Mouse (Mus musculus) heart, postnatal 14 days (tissue): Measurements from ENCODE around the gene Morn1. TPM values are rescaled to one million over a fixed set of nuclear protein-coding genes. Genes with fewer than 3 reads are reported as not detected.

Experiments
- DNase-seq, 2 experiments: peaks; one replicate each; pipeline ENCODE4 v3.0.0; 2021 to 2022
- intact Hi-C: fragments of 180-260 bp; cut with DNase I; formaldehyde crosslinking; loops from one replicate; pipeline ENCODE4 v1.15.1; 2025
- total RNA-seq, 2 experiments: library from RNA; stranded (reverse); gene quantifications; 2 replicates each; pipeline ENCODE4 v1.2.3; 2021

Gene Morn1
- total RNA-seq, 2 experiments from 2014 or later = 1.4 to 3.8 TPM

GRCm38 (mm10) chr4:155113766-155114410, 27.5 kb downstream of the Morn1 start:
- no peak for DNase-seq
- intact Hi-C loops = no loop called here

GRCm38 (mm10) chr4:155116607-155117006, 30.2 kb downstream of the Morn1 start:
- intact Hi-C loops = no loop called here
- no peak for DNase-seq

DNA sequence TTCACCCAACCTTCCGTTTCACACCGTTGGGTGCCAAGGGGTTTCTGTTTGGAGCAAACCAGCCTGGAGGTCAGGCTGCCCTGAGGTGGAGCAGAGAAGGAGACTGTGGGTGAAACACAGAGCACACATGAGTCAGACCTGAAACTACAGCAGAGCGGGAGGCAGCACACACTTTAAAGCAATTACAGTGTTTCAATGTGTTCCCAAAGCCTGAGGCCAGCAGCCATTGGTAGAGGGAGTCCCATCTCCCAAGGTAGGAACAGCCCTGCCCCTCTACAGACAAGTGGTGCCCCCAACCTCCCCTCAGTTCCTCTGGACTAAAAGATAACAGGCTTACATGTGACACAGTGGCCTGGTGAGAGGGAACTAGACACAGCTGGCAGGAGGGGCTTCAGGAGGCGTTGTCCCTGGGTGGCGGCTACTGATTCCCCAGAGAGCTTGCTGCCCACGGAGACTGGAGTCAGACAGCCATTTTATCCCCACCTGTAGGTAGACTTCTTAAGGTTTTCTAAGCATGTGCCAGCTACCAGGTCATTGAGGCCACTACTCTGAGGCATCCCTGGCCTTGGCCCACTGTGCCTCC, 31.1 kb downstream of the Morn1 start:
- intact Hi-C loops = no loop called here
- DNase-seq = no peak

DNA sequence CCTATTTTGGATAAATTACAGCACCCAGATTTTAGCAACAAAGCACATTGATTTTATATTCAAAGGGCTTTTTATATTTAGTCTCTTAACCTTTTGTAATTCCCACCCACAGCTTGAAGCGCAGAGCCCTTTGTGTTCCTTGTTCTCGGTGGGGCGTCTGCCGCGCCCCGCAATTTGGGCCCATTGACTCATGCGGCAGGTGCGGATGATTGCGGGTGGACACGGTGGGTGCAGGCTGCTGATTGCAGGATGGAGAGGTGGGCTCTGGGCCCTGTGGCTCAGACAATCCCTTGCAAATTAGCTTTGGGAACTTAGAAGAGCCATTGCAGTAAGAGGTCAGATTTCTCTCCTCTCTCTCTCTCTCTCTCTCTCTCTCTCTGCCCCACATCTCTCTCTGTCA, 31.9 kb downstream of the Morn1 start:
- intact Hi-C loops = no loop called here
- DNase-seq = no peak

- no peak for DNase-seq
- intact Hi-C loops = no loop called here
Measured at GRCm38 (mm10) chr4:155120038-155120437, 33.7 kb downstream of the Morn1 start.

DNA sequence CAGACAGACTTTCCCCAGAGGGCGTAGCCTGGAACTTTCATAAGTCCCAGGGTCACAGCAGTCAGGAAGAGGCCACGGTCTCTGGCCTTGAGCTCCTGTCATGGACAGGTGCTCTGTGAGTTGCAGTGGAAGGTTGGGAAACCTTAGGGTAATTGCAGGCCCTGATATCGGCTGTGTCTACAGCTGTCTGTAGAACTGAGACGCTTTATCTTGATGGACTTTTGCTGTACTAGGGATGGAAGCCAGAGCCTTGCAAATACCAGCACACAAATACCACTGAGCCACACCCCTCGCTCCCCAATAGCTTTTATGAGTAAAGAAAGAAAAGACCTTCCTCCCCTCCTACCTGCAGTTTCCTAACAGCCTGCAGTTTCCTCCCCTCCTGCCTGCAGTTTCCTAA, 34.2 kb downstream of the Morn1 start:
- intact Hi-C loops = no loop called here

DNA sequence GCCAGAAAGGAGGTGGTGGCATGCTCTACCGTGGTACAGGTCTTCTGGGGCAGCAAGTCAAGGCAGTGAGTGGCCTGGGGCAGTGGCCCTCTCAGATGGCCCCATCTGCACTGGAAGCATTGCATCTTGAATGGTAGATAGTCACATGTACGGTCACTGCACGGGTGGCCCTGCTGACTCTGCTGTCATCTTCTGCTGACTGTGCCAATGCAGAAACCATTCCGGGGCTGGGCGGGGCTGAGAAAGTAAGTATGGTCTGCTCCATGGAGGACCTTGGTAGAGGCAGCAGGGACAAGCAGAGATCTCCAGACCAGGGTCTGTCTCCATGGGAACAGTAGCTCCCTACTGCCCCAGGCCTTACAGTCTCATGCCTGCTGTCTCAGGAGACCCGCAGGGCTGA, 34.8 kb downstream of the Morn1 start:
- intact Hi-C loops = no loop called here
- DNase-seq = no peak

More for the DNA sequence above, 34.2 kb downstream of the Morn1 start:
- no peak for DNase-seq

- intact Hi-C loops = no loop called here
- DNase-seq = no peak
Measured at GRCm38 (mm10) chr4:155121915-155122443, 35.6 kb downstream of the Morn1 start.

GRCm38 (mm10) chr4:155122444-155123040, 36.2 kb downstream of the Morn1 start:
- DNase-seq = peak; percentile 69 to 77
- intact Hi-C loops = no loop called here

DNA sequence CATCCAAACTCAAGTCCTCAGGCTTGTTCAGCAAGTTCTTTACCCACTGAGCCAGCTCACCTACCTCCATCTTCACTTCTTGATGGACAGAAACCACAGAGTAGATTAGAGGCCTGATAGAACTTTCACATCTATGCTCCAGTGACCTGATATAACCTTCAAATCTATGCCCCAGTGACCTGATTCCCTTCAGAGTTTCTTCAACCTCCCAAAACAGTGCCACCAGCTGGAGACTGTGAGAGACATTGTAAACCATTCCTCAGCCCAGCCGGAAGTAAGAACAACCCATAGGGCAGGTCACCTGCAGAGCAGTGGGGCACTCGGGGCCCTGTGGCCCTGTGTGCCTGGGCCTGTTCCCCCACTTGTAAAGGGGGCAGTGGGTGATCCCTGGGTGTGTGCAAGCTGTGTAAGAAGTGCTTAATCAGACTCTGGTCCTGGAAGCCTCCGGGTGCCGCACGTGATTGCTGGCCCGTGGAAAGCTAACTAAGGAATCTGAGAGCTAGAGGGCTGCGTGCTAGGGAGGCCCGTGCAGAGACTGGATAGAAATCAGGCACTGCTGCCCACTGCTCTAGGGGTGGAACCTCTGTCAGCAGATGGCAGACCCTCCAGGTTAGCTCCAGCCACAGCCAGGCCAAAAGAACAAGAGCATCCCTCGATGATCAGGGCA, 37.6 kb downstream of the Morn1 start:
- intact Hi-C loops = no loop called here

DNA sequence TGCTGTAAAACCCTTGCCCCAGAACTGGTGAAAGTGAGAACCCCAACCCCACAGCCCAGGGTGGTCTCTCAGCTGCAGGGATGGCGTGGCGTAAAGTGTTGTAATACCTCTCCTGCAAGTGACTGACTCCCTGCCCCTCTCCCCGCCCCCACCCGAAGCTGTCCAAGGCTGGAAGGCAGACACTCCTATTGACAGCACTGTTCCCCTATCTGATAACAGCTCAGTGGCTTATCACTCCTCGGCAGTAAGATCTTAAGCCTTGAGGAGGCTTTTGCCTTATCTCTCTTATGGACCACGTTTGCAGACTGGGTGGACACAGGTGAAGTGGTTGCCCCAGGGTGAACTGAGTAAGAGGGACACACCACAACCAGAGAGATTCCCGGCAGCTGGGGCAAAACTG, 38.9 kb downstream of the Morn1 start:
- intact Hi-C loops = no loop called here
- no peak for DNase-seq

More for the DNA sequence above, 37.6 kb downstream of the Morn1 start:
- no peak for DNase-seq

- intact Hi-C loops = no loop called here
- DNase-seq = no peak
Measured at GRCm38 (mm10) chr4:155126194-155126593, 39.8 kb downstream of the Morn1 start.

- no peak for DNase-seq
- intact Hi-C loops = no loop called here
Measured at GRCm38 (mm10) chr4:155126602-155127372, 40.4 kb downstream of the Morn1 start.

DNA sequence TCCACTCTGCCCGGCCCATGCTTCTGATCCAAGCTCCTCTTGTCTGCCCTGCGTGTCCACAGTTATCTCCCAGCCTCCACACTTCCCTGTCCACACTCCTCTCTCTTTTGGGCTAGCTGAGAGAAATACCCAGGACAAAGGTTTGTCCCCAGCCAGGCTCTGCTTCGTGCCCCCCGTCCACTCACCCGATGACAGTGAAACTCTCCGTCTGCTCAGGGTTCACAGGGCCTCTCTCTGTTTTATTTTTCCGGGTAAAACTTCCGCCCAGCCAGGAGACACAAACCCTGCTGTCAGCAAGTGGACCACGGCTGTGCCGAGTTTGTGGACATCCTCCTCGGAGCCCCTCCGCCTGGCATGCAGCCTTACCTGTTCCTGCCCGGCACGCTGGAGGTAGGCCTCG, 42.0 kb downstream of the Morn1 start:
- intact Hi-C loops = loop anchor here (2.0 kb wide), 1 partner anchor 120 kb away; the partner anchor contains the start of gene Faap20
- no peak for DNase-seq

GRCm38 (mm10) chr4:155129132-155129917, 42.9 kb downstream of the Morn1 start:
- DNase-seq = peak; percentile 60 to 62
- intact Hi-C loops = loop anchor here (2.0 kb wide), 1 partner anchor 119 kb away; the partner anchor contains the start of gene Faap20

DNA sequence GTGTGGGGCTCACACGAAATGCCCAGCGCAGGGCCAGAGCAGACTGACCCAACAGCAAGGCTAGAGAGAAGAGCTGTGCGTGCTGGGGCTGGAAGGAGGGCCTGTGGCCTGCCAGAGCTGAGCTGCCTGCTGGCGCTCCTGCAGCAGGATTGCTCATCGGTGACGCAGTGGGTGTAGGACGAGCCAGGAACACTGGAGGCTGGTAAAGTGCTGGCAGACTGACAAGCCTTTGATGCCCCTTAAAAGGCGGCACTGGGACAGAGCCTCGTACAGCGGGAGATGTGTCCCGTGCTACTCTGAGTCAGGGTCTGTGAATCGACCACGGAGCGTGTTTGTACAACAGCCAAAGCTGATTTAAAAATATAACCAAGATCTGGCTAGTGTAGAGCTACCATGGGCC, 43.6 kb downstream of the Morn1 start:
- DNase-seq = peak; percentile 77 to 87
- intact Hi-C loops = loop anchor here (2.0 to 5.0 kb wide), 3 partner anchors 33 to 119 kb away; partner anchors contain the start of genes Faap20 and Ski

DNA sequence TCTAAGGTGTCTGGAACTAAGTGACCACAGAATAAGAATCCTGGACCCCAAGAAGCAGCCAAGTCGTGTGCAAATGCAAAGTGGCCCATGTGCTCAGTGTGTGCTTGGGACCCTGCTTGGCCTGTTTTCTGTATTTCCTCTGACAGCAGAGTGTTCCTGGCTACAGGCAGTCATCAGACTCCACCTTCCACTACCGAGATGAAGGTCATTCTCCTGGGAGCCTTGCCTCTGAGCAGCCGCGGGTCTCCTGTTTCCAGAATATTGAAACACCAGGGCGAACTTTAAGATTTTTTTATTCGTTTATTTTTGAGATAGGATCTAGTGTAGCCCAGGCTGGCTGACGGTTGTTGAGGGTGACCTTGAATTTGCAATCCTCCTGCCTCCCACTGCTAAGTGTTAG, 44.2 kb downstream of the Morn1 start:
- intact Hi-C loops = loop anchor here (5.0 kb wide), 2 partner anchors 33 to 92 kb away; partner anchors contain the start of gene Ski
- no peak for DNase-seq

- intact Hi-C loops = loop anchor here (5.0 kb wide), 2 partner anchors 36 to 89 kb away; partner anchors contain the start of gene Ski
- no peak for DNase-seq
Measured at GRCm38 (mm10) chr4:155133188-155133587, 46.8 kb downstream of the Morn1 start.
